9 mouse cellular contexts compared by ENCODE assay signal in genomic region chr17:84641893-84642292, GRCm38 (mm10). TPM values are rescaled to one million over a fixed set of nuclear protein-coding genes. Genes with fewer than 3 reads are reported as not detected.
DNase-seq lines count a peak whose midpoint lies in the region; ATAC-seq and TF ChIP-seq lines count a peak whose summit lies in the region.
"Had no signal": no experiment of that assay in that cellular context is flagged by ENCODE, and none has a peak within 500 bp of the region (broad histone marks: within the 10 kb centered on the region; RNA-seq: fewer than 3 reads in every experiment).

No protein-coding gene starts in this region.

- 33% methylated on average over 3 of the region's 3 CpGs for WGBS in forebrain, embryonic 11.5 days
- WGBS in forebrain, embryonic 13.5 days = 27% methylated on average over 3 of the region's 3 CpGs
- WGBS in bone marrow, adult 2 months = 30% methylated on average over 3 of the region's 3 CpGs

- no peak for ATAC-seq in forebrain, embryonic 11.5 days (replicated peaks; ENCODE audit: low FRiP score)
- no peak for ATAC-seq in forebrain, embryonic 13.5 days
- ATAC-seq in monocyte, adult 5-6 weeks (replicated peaks; ENCODE audit: insufficient number of reproducible peaks, low FRiP score, low TSS enrichment, poor library complexity, severe bottlenecking) = no peak

- TF ChIP-seq POLR2A in bone marrow, adult 2 months (IDR thresholded peaks at IDR 0.05; ENCODE audit: borderline replicate concordance, control insufficient read depth, low read depth, low read length) = no peak

- H3K4me2 ChIP-seq in forebrain, embryonic 11.5 days (ENCODE audit: low read depth, low read length, severe bottlenecking) = no peak overlapping the region
- H3K4me2 ChIP-seq in forebrain, embryonic 13.5 days = no peak overlapping the region

- no peak overlapping the region for H3K4me3 ChIP-seq in forebrain, embryonic 11.5 days (ENCODE audit: low read depth, low read length)
- H3K4me3 ChIP-seq in forebrain, embryonic 13.5 days = no peak overlapping the region
- H3K4me3 ChIP-seq in bone marrow, adult 2 months (replicated peaks; ENCODE audit: control insufficient read depth, low read depth, low read length) = no peak overlapping the region

- H3K9me3 ChIP-seq in forebrain, embryonic 11.5 days (ENCODE audit: control insufficient read depth, low read length) = no peaks in the 10 kb centered on the region
- no peaks in the 10 kb centered on the region for H3K9me3 ChIP-seq in forebrain, embryonic 13.5 days (replicated peaks)

- H3K36me3 ChIP-seq in forebrain, embryonic 11.5 days (ENCODE audit: control insufficient read depth, insufficient read depth, low read length) = no peaks in the 10 kb centered on the region
- H3K36me3 ChIP-seq in forebrain, embryonic 13.5 days (ENCODE audit: poor library complexity, severe bottlenecking) = no peaks in the 10 kb centered on the region

- DNase-seq in forebrain, embryonic 11.5 days (ENCODE audit: low spot score) = peak; percentile 72
- peak; percentile 34 to 62 for DNase-seq in monocyte, adult 2 months (ENCODE audit: low read depth in 1 of 2, low spot score in 2 of 2)
- DNase-seq in kidney, postnatal 36 days = peak; percentile 56 to 82
- DNase-seq in natural killer cell, adult 2 months (ENCODE audit: low spot score in 2 of 2) = peak; percentile 27 to 41
- no peak for DNase-seq in urinary bladder, postnatal 36 days (ENCODE audit: low spot score in 2 of 2)

- peaks cover 9% of the 10 kb centered on the region for H3K4me1 ChIP-seq in forebrain, embryonic 11.5 days (replicated peaks; ENCODE audit: control insufficient read depth, insufficient read depth, low read length)
- peaks cover 20% of the 10 kb centered on the region for H3K4me1 ChIP-seq in forebrain, embryonic 13.5 days
- peaks cover 2% of the 10 kb centered on the region; the same call in 1 of the 2 replicates for H3K4me1 ChIP-seq in bone marrow, adult 2 months (ENCODE audit: control insufficient read depth, insufficient read depth, low read length)

- H3K27ac ChIP-seq in forebrain, embryonic 11.5 days (ENCODE audit: low read depth, low read length) = no peak overlapping the region
- H3K27ac ChIP-seq in forebrain, embryonic 13.5 days = no peak overlapping the region
- H3K27ac ChIP-seq in bone marrow, adult 2 months (ENCODE audit: control insufficient read depth, insufficient read depth, low read depth, low read length, poor library complexity) = no peak overlapping the region

- TF ChIP-seq CTCF in bone marrow, adult 2 months (IDR thresholded peaks at IDR 0.05; ENCODE audit: control insufficient read depth, insufficient read depth, low read length) = peak; percentile 75

- H3K27me3 ChIP-seq in forebrain, embryonic 11.5 days (ENCODE audit: control insufficient read depth, insufficient read depth, low read length) = no peaks in the 10 kb centered on the region
- no peaks in the 10 kb centered on the region for H3K27me3 ChIP-seq in forebrain, embryonic 13.5 days

- H3K9ac ChIP-seq in forebrain, embryonic 11.5 days (ENCODE audit: low read length) = no peak overlapping the region
- no peak overlapping the region for H3K9ac ChIP-seq in forebrain, embryonic 13.5 days

RNA-seq across cellular contexts. Expression of gene Dync2li1, which starts 15.6 kb away (rescaled TPM):
- polyA plus RNA-seq in forebrain, embryonic 11.5 days (2014; fragmentation: Nextera tagmentation; extraction: Ambion mirVana) = 35.0 and 41.8 TPM in 2 replicates
- polyA plus RNA-seq in forebrain, embryonic 13.5 days (2015; fragmentation: Nextera tagmentation; extraction: Ambion mirVana) = 30.6 and 35.9 TPM in 2 replicates
- total RNA-seq in monocyte, adult 5-6 weeks (2017) = 1.3 TPM in 1 of 3 replicates, not detected in the others
- 0.72 and 2.2 TPM in 2 replicates for polyA plus RNA-seq in bone marrow, adult 2 months (2011; ENCODE audit: insufficient read depth, insufficient read length, low replicate concordance, missing spikeins)

RNA-seq across cellular contexts. Expression of gene Abcg8, which starts 34.2 kb away (rescaled TPM):
- 0.17 and 0.48 TPM in 2 replicates for polyA plus RNA-seq in forebrain, embryonic 11.5 days (2014; fragmentation: Nextera tagmentation; extraction: Ambion mirVana)
- polyA plus RNA-seq in forebrain, embryonic 13.5 days (2015; fragmentation: Nextera tagmentation; extraction: Ambion mirVana) = 0.09 and 0.37 TPM in 2 replicates
- not detected in 3 replicates for total RNA-seq in monocyte, adult 5-6 weeks (2017)
- polyA plus RNA-seq in bone marrow, adult 2 months (2011; ENCODE audit: insufficient read depth, insufficient read length, low replicate concordance, missing spikeins) = not detected in 2 replicates
- total RNA-seq: layer of hippocampus, adult 18-20 months had no signal

RNA-seq across cellular contexts. Expression of gene Abcg5, which starts 40.9 kb away (rescaled TPM):
- polyA plus RNA-seq in forebrain, embryonic 11.5 days (2014; fragmentation: Nextera tagmentation; extraction: Ambion mirVana) = 5.1 and 5.9 TPM in 2 replicates
- 4.1 and 4.3 TPM in 2 replicates for polyA plus RNA-seq in forebrain, embryonic 13.5 days (2015; fragmentation: Nextera tagmentation; extraction: Ambion mirVana)
- not detected in 3 replicates for total RNA-seq in monocyte, adult 5-6 weeks (2017)
- 0.85 TPM in 1 of 2 replicates, not detected in the other for polyA plus RNA-seq in bone marrow, adult 2 months (2011; ENCODE audit: insufficient read depth, insufficient read length, low replicate concordance, missing spikeins)
- total RNA-seq: layer of hippocampus, adult 18-20 months had no signal

Comparison
In these comparisons a context has a peak if more than half of its experiments do, and no peak if none do; other contexts are left out.
1. DNase-seq: peak in forebrain, embryonic 11.5 days (single experiment), monocyte, adult 2 months (2 of 2), kidney, postnatal 36 days (2 of 2) and natural killer cell, adult 2 months (2 of 2); none in urinary bladder, postnatal 36 days (0 of 2).